Mouse (Mus musculus): Measurements from ENCODE around the gene Clasp2.
"Not testable (repeated sequence)": the region's sequence is repeated elsewhere in the genome, so short reads cannot be mapped to it uniquely, and the experiment has no call there.

The Clasp2 gene

GRCm38 (mm10) chr9:113741108-113741636, at the start of gene Clasp2:
Clasp2 (plus strand) TSS chr9:113741473.
- DNase-seq (ENCODE audit: low read depth in 2 of 2, low spot score in 2 of 2) = peak; percentile 69 to 76

GRCm38 (mm10) chr9:113701441-113702160, 39.7 kb upstream of the Clasp2 start:
- DNase-seq (ENCODE audit: low read depth in 2 of 2, low spot score in 2 of 2) = no peak

GRCm38 (mm10) chr9:113706108-113706507, 35.2 kb upstream of the Clasp2 start:
- DNase-seq (ENCODE audit: low read depth in 2 of 2, low spot score in 2 of 2) = peak; percentile 30 to 49

GRCm38 (mm10) chr9:113706841-113707240, 34.4 kb upstream of the Clasp2 start:
- DNase-seq (ENCODE audit: low read depth in 2 of 2, low spot score in 2 of 2) = no peak

- peak; percentile 88 to 89 for DNase-seq (ENCODE audit: low read depth in 2 of 2, low spot score in 2 of 2)
Observed at GRCm38 (mm10) chr9:113707481-113708360, 33.6 kb upstream of the Clasp2 start, which contains the start of gene Pdcd6ip. Pdcd6ip (minus strand) TSS chr9:113708259.

GRCm38 (mm10) chr9:113708361-113709280, 32.7 kb upstream of the Clasp2 start:
- DNase-seq (ENCODE audit: low read depth in 2 of 2, low spot score in 2 of 2) = no peak

- DNase-seq (ENCODE audit: low read depth in 2 of 2, low spot score in 2 of 2) = no peak
Observed at GRCm38 (mm10) chr9:113710871-113711270, 30.4 kb upstream of the Clasp2 start.

GRCm38 (mm10) chr9:113719063-113719462, 22.2 kb upstream of the Clasp2 start:
- DNase-seq (ENCODE audit: low read depth in 2 of 2, low spot score in 2 of 2) = no peak

- DNase-seq (ENCODE audit: low read depth in 2 of 2, low spot score in 2 of 2) = no peak
Observed at GRCm38 (mm10) chr9:113724646-113725045, 16.6 kb upstream of the Clasp2 start.

GRCm38 (mm10) chr9:113725609-113726008, 15.7 kb upstream of the Clasp2 start:
- DNase-seq (ENCODE audit: low read depth in 2 of 2, low spot score in 2 of 2) = not testable (repeated sequence)

GRCm38 (mm10) chr9:113726131-113726530, 15.1 kb upstream of the Clasp2 start:
- DNase-seq (ENCODE audit: low read depth in 2 of 2, low spot score in 2 of 2) = no peak

- no peak for DNase-seq (ENCODE audit: low read depth in 2 of 2, low spot score in 2 of 2)
Observed at GRCm38 (mm10) chr9:113726991-113727680, 14.1 kb upstream of the Clasp2 start.

GRCm38 (mm10) chr9:113731540-113731939, 9.7 kb upstream of the Clasp2 start:
- DNase-seq (ENCODE audit: low read depth in 2 of 2, low spot score in 2 of 2) = no peak

- DNase-seq (ENCODE audit: low read depth in 2 of 2, low spot score in 2 of 2) = no peak
Observed at GRCm38 (mm10) chr9:113735920-113736319, 5.4 kb upstream of the Clasp2 start.

- DNase-seq (ENCODE audit: low read depth in 2 of 2, low spot score in 2 of 2) = no peak
Observed at GRCm38 (mm10) chr9:113738021-113738420, 3.3 kb upstream of the Clasp2 start.

- no peak for DNase-seq (ENCODE audit: low read depth in 2 of 2, low spot score in 2 of 2)
Observed at GRCm38 (mm10) chr9:113738941-113739340, 2.3 kb upstream of the Clasp2 start.

GRCm38 (mm10) chr9:113741637-113742137, 414 bp downstream of the Clasp2 start:
- peak; percentile 50 to 65 for DNase-seq (ENCODE audit: low read depth in 2 of 2, low spot score in 2 of 2)

GRCm38 (mm10) chr9:113742361-113742794, 1.1 kb downstream of the Clasp2 start:
- DNase-seq (ENCODE audit: low read depth in 2 of 2, low spot score in 2 of 2) = no peak

GRCm38 (mm10) chr9:113743291-113743690, 2.0 kb downstream of the Clasp2 start:
- DNase-seq (ENCODE audit: low read depth in 2 of 2, low spot score in 2 of 2) = no peak

GRCm38 (mm10) chr9:113749356-113749755, 8.1 kb downstream of the Clasp2 start:
- DNase-seq (ENCODE audit: low read depth in 2 of 2, low spot score in 2 of 2) = no peak
